Mouse (Mus musculus): ENCODE measurements at regions not wholly inside any gene's neighbourhood (a gene's known extent, or its start where the extent isn't known, plus 50 kb on each side); places are given as distances from the start of the nearest gene placed in this dataset.

DNA sequence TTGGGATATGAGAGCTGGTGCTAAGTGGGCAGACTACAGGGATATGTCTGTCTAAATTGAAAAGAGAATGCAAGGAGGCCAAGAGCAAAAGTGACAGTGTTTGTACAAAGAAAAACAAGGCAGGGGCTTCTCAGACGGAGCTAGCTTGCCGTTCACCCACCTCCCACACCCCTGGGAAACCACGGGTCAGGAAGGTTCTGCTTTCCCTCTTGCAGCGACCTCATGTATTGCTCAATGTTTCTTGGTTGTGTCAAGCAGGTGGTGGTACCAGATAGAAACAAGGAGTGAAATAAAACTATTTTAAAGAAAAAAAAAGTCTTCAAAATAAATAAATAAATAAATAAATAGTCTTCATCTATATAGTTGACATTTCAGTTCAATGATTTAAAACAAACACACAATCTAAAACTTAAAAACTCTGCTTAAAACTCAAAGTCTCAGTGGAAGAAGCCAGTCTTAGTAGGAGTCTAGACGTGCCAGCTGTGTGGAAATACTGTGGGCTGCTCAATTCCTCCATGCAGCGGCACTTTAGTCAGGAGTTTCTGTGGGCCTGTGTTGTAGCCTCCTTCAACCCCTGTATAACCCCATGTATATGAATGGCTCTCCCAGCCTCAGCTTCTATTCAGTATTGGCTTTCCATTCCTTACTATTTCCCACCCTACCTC is 70.0 kb upstream of the Frem1 start:
- H3K9me3 ChIP-seq (ENCODE audit: low read length), result no peaks in the 10 kb centered on the region
- no peaks in the 10 kb centered on the region for H3K4me1 ChIP-seq (ENCODE audit: insufficient read depth, low read length)
- ATAC-seq (ENCODE audit: low FRiP score) (no peak), DNase-seq (ENCODE audit: low spot score) (no peak)
- WGBS, result 93% methylated on average over 6 of the region's 6 CpGs
- H3K4me2 ChIP-seq (ENCODE audit: low read depth, low read length, poor library complexity, severe bottlenecking), result no peak overlapping the region
- H3K4me3 ChIP-seq (ENCODE audit: low read depth, low read length), result no peak overlapping the region
- H3K36me3 ChIP-seq (ENCODE audit: insufficient read depth, low read length), result no peaks in the 10 kb centered on the region
- H3K27ac ChIP-seq (ENCODE audit: low read depth, low read length), result no peak overlapping the region
- H3K27me3 ChIP-seq (ENCODE audit: insufficient read depth, low read length), result no peaks in the 10 kb centered on the region
- H3K9ac ChIP-seq (replicated peaks; ENCODE audit: low read length, poor library complexity, severe bottlenecking), result no peak overlapping the region
- no peak for TF ChIP-seq CTCF (IDR thresholded peaks at IDR 0.05)

DNA sequence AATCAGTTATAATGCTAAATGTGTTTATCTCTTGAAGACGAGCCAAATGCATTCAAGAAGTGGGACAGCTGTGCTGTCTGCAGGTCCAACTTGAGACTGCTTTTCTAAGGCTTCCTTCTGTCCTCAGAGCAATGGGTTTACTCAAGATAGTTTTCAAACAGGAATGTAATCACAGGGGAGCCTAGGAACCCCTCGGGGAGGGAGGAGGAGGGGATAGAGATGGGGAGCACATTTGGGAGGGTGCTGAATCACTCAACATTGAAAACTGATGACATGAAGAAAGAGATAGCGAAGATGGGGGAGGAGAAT is 56.5 kb upstream of the Frem1 start:
- no peak overlapping the region for H3K27ac ChIP-seq (ENCODE audit: low read depth, low read length)
- no peak overlapping the region for H3K4me3 ChIP-seq (ENCODE audit: low read depth, low read length)
- no peak for TF ChIP-seq CTCF (IDR thresholded peaks at IDR 0.05)
- no peak overlapping the region for H3K9ac ChIP-seq (replicated peaks; ENCODE audit: low read length, poor library complexity, severe bottlenecking)
- WGBS, result 69% methylated on average over 3 of the region's 3 CpGs
- H3K36me3 ChIP-seq (ENCODE audit: insufficient read depth, low read length), result no peaks in the 10 kb centered on the region
- ATAC-seq (ENCODE audit: low FRiP score) (no peak), DNase-seq (ENCODE audit: low spot score) (no peak)
- no peaks in the 10 kb centered on the region for H3K4me1 ChIP-seq (ENCODE audit: insufficient read depth, low read length)
- no peaks in the 10 kb centered on the region for H3K27me3 ChIP-seq (ENCODE audit: insufficient read depth, low read length)
- no peaks in the 10 kb centered on the region for H3K9me3 ChIP-seq (ENCODE audit: low read length)
- H3K4me2 ChIP-seq (ENCODE audit: low read depth, low read length, poor library complexity, severe bottlenecking), result no peak overlapping the region

DNA sequence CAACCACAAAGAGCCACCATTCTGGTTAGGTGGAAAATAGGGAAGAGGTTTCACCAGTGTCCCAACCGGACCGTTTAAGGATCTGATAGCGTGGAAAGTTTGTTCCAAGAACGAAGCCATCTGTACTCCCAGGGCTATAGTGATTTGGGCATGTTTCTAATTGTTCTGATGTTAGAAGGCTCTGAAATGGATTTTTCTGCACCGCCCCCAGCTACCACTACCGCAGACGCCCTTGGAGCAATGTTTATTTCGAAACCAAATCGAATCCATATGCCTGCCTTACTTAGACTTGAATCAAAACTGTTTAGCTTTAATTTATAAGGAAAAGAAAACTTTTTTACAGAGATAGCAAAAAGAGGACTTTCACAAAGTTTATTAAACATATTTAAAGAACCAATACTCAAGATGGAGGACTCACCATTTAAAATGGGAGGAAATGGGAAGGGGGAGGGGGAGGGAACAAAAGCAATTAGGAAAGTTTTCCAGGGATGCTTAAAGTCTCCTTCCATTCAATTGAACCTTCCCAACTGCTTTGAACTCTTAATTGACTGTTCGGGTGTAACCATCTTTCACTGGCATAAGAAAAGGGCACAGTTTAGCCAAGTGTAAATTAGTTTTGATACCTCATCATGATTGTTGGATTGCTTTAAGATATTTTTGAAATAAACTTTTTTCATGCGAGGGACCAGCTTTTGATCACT is 56.0 kb upstream of the Frem1 start:
- ATAC-seq (ENCODE audit: low FRiP score), result no peak
- 82% methylated on average over 11 of the region's 11 CpGs for WGBS

DNA sequence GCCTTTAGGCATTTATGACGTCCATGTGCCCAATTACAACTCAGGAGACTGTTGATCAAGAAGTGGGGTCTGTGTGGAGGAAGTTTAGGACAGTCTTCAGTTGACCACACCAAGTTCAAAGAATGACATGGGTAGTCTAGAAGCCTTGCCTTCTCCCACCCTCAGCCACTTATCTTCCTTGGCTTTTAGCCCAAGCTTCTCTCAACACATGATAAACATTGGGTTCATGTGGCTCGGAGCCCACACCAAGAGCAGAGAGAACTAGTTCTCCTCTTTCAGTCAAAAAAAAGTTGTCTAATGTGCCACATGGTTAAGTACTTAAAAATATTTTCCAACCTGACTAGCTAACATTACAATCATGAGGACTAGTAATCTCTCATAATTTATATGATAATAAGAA is 55.0 kb upstream of the Frem1 start:
- Histone ChIP-seq H3K27me3 (ENCODE audit: insufficient read depth, low read length) (no peaks in the 10 kb centered on the region), H3K4me1 (ENCODE audit: insufficient read depth, low read length) (no peaks in the 10 kb centered on the region), H3K4me3 (ENCODE audit: low read depth, low read length) (no peak overlapping the region), H3K36me3 (ENCODE audit: insufficient read depth, low read length) (no peaks in the 10 kb centered on the region), H3K27ac (ENCODE audit: low read depth, low read length) (no peak overlapping the region), H3K4me2 (ENCODE audit: low read depth, low read length, poor library complexity, severe bottlenecking) (no peak overlapping the region), H3K9ac (replicated peaks; ENCODE audit: low read length, poor library complexity, severe bottlenecking) (no peak overlapping the region), H3K9me3 (ENCODE audit: low read length) (no peaks in the 10 kb centered on the region)
- ATAC-seq (ENCODE audit: low FRiP score) (no peak), DNase-seq (ENCODE audit: low spot score) (no peak)
- WGBS, result 78% methylated on average over 2 of the region's 2 CpGs
- no peak for TF ChIP-seq CTCF (IDR thresholded peaks at IDR 0.05)

More for the DNA sequence above, 56.0 kb upstream of the Frem1 start:
- H3K4me3 ChIP-seq (ENCODE audit: low read depth, low read length), result no peak overlapping the region
- H3K9me3 ChIP-seq (ENCODE audit: low read length), result no peaks in the 10 kb centered on the region
- no peak overlapping the region for H3K27ac ChIP-seq (ENCODE audit: low read depth, low read length)
- TF ChIP-seq CTCF (IDR thresholded peaks at IDR 0.05), result no peak
- H3K27me3 ChIP-seq (ENCODE audit: insufficient read depth, low read length), result no peaks in the 10 kb centered on the region
- H3K4me1 ChIP-seq (ENCODE audit: insufficient read depth, low read length), result no peaks in the 10 kb centered on the region
- no peak overlapping the region for H3K4me2 ChIP-seq (ENCODE audit: low read depth, low read length, poor library complexity, severe bottlenecking)
- no peaks in the 10 kb centered on the region for H3K36me3 ChIP-seq (ENCODE audit: insufficient read depth, low read length)
- H3K9ac ChIP-seq (replicated peaks; ENCODE audit: low read length, poor library complexity, severe bottlenecking), result no peak overlapping the region
- DNase-seq (ENCODE audit: low spot score), result no peak

DNA sequence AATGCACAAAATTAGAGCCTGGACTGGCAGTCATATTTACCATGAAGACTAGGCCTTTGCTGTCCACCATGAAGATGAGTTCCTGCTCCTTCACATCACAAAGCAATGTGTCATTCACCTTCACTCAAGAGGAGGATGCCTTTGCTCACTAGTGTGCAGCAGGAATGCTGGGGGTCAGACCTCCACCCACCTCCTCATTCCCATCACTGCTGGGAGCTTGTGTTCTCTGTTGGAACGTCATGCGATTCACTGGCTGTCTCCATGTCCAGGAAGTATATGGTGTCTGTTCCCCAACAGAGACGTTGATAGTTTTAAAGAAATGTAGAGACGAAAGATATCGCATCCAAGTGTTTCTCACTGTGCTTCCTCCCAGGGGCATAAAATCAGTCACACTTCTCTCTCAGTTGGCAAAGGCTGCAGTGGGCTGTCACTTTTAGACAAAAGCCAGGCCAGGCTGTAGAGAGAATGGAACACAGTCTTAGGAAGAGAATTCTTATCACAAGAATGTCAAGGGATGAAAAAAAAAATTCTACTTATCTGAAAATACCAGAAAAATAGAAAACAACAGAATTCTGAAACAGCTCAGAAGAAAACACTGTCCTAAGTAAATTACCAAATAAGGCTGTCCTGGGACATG is 52.0 kb upstream of the Frem1 start:
- no peak for ATAC-seq (ENCODE audit: low FRiP score)
- WGBS, result 66% methylated on average over 5 of the region's 5 CpGs
- TF ChIP-seq CTCF (IDR thresholded peaks at IDR 0.05), result no peak

DNA sequence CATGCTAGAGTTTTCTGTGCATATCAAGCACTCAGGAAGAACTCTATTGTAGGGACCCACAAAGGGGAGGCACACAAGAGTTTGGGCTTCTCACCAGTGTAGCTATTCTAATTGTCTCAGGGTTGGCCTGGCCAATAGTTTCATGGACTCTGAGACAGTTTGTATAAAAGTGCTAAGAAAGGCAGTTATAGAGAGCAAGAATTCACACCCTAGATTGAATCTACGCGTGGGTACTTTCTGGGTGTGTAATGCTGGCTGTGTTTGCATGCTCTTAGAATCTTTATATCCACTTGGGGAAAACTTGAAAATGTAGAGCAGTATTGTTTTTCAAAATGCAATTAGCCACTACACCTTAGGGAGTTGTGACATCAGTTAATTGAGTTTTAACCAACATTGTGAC is 50.8 kb upstream of the Frem1 start:
- no peaks in the 10 kb centered on the region for H3K27me3 ChIP-seq (ENCODE audit: insufficient read depth, low read length)
- H3K4me2 ChIP-seq (ENCODE audit: low read depth, low read length, poor library complexity, severe bottlenecking), result no peak overlapping the region

More for the DNA sequence above, 52.0 kb upstream of the Frem1 start:
- H3K36me3 ChIP-seq (ENCODE audit: insufficient read depth, low read length), result no peaks in the 10 kb centered on the region
- no peak overlapping the region for H3K4me2 ChIP-seq (ENCODE audit: low read depth, low read length, poor library complexity, severe bottlenecking)
- no peak for DNase-seq (ENCODE audit: low spot score)
- no peak overlapping the region for H3K9ac ChIP-seq (replicated peaks; ENCODE audit: low read length, poor library complexity, severe bottlenecking)
- no peaks in the 10 kb centered on the region for H3K4me1 ChIP-seq (ENCODE audit: insufficient read depth, low read length)
- H3K27ac ChIP-seq (ENCODE audit: low read depth, low read length), result no peak overlapping the region
- H3K9me3 ChIP-seq (ENCODE audit: low read length), result no peaks in the 10 kb centered on the region
- H3K27me3 ChIP-seq (ENCODE audit: insufficient read depth, low read length), result no peaks in the 10 kb centered on the region
- H3K4me3 ChIP-seq (ENCODE audit: low read depth, low read length), result no peak overlapping the region

More for the DNA sequence above, 50.8 kb upstream of the Frem1 start:
- ATAC-seq (ENCODE audit: low FRiP score) (no peak), DNase-seq (ENCODE audit: low spot score) (no peak)
- no peak overlapping the region for H3K9ac ChIP-seq (replicated peaks; ENCODE audit: low read length, poor library complexity, severe bottlenecking)
- WGBS, result 95% methylated on average over 2 of the region's 2 CpGs
- no peaks in the 10 kb centered on the region for H3K36me3 ChIP-seq (ENCODE audit: insufficient read depth, low read length)
- H3K4me3 ChIP-seq (ENCODE audit: low read depth, low read length), result no peak overlapping the region
- no peak for TF ChIP-seq CTCF (IDR thresholded peaks at IDR 0.05)
- no peaks in the 10 kb centered on the region for H3K9me3 ChIP-seq (ENCODE audit: low read length)
- H3K4me1 ChIP-seq (ENCODE audit: insufficient read depth, low read length), result no peaks in the 10 kb centered on the region
- no peak overlapping the region for H3K27ac ChIP-seq (ENCODE audit: low read depth, low read length)
